In the genomic region with DNA sequence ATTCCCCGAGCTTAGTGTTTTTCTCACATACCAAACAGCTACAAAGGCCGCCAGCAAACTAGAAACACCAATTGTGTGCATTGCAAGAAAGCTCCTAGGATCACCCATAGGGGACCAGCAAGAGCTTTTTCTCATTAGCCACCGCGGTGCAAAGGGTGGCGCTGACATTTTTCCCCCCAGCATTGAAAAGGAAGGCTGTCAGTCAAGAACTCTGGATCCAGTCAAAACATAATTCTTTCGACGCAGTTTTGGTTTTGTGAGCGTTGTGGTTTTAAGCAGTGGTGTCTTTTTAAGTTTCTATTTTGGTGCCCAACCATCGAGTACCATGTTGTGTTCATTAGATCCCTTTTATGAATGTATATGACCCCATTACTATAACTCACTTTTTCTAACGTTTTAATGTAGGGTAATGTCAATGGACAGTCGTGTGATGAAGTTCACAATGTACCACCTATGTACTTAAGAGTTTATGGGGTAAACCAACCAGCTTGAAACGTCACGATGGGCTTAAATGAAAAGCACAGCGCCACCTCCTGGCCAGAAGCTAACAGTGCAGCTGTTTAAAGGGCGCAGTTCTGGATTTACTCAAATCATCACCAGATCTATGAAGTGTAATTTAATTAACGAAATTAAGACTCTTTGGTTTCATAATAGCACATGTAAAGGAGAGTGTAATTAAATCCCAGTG, we compare ENCODE assay signal across 10 mouse cellular contexts. TPM values are rescaled to one million over a fixed set of nuclear protein-coding genes. Genes with fewer than 3 reads are reported as not detected.
A peak's percentile ranks its signal among the peaks of the same experiment; 100 is the strongest.
DNase-seq lines count a peak whose midpoint lies in the region; ATAC-seq and TF ChIP-seq lines count a peak whose summit lies in the region.
"Had no signal": no experiment of that assay in that cellular context is flagged by ENCODE, and none has a peak within 500 bp of the region (broad histone marks: within the 10 kb centered on the region; RNA-seq: fewer than 3 reads in every experiment).

No protein-coding gene starts in this region.

- H3K9me3 ChIP-seq in liver, postnatal 0 days (ENCODE audit: low read length): no peaks in the 10 kb centered on the region
- H3K9me3 ChIP-seq: heart, embryonic 15.5 days had no signal

- DNase-seq in kidney, adult 2 months: no peak
- DNase-seq in kidney, adult 8-10 months: no peak
- peak; percentile 81 for DNase-seq in CD4-positive helper T cell, adult 2 months (ENCODE audit: low read depth, low spot score)
- no peak for DNase-seq in Patski (ENCODE audit: low read depth, low spot score)
- no peak for DNase-seq in liver, postnatal 0 days
- no peak for DNase-seq in ovary, postnatal 36 days (ENCODE audit: low spot score)
- DNase-seq in urinary bladder, adult 18-20 months (ENCODE audit: low spot score in 2 of 2): no peak
- DNase-seq: cerebellum, postnatal 25 days had no signal

- peak; percentile 74 for TF ChIP-seq CTCF in kidney, adult 2 months (conservative IDR thresholded peaks at IDR 0.05; ENCODE audit: insufficient read depth, insufficient read length, low read depth, low read length)
- peak; percentile 92 for TF ChIP-seq CTCF in Patski (IDR thresholded peaks at IDR 0.05)
- peak; percentile 86 for TF ChIP-seq CTCF in liver, postnatal 0 days (IDR thresholded peaks at IDR 0.05; ENCODE audit: low read depth)

- H3K4me1 ChIP-seq in kidney, adult 2 months (ENCODE audit: control insufficient read depth, insufficient read depth, low read length): no peaks in the 10 kb centered on the region
- H3K4me1 ChIP-seq in liver, postnatal 0 days (ENCODE audit: insufficient read depth): peaks cover 2% of the 10 kb centered on the region; the same call in 1 of the 2 replicates
- H3K4me1 ChIP-seq: heart, embryonic 15.5 days had no signal

- POLR2A ChIA-PET in Patski (lab: Charles Lee): interaction anchor here (0.7 kb wide), 1 partner anchor 320 kb away, joined by 3 read pairs; no protein-coding TSS in a partner anchor

- no peak overlapping the region for H3K4me2 ChIP-seq in liver, postnatal 0 days (ENCODE audit: low read depth, low read length)

- no peak overlapping the region for H3K27ac ChIP-seq in kidney, adult 2 months (ENCODE audit: insufficient read depth, low read depth, low read length)
- no peak overlapping the region for H3K27ac ChIP-seq in liver, postnatal 0 days (ENCODE audit: low read depth)
- H3K27ac ChIP-seq: heart, embryonic 15.5 days had no signal

- no peaks in the 10 kb centered on the region for H3K27me3 ChIP-seq in kidney, adult 2 months (replicated peaks; ENCODE audit: control insufficient read depth, insufficient read depth, low read length)
- H3K27me3 ChIP-seq in Patski: no peaks in the 10 kb centered on the region
- no peaks in the 10 kb centered on the region for H3K27me3 ChIP-seq in liver, postnatal 0 days (ENCODE audit: insufficient read depth, low read length)
- H3K27me3 ChIP-seq: heart, embryonic 15.5 days had no signal

- WGBS in kidney, adult 2 months: 59% methylated on average over 16 of the region's 16 CpGs
- 52% methylated on average over 16 of the region's 16 CpGs for WGBS in liver, postnatal 0 days (ENCODE audit: insufficient replicate concordance)

- no peaks in the 10 kb centered on the region for H3K36me3 ChIP-seq in kidney, adult 2 months (ENCODE audit: control insufficient read depth, insufficient read depth, low read length)
- H3K36me3 ChIP-seq in liver, postnatal 0 days (replicated peaks; ENCODE audit: insufficient read depth, low read length): no peaks in the 10 kb centered on the region
- H3K36me3 ChIP-seq: heart, embryonic 15.5 days had no signal

- CTCF ChIA-PET in Patski (lab: Charles Lee): interaction anchor here (0.6 to 3.8 kb wide), 13 partner anchors 8 to 1139 kb away, joined by 3 to 25 read pairs (median 7); a partner anchor contains a TSS

- TF ChIP-seq EP300 in liver, postnatal 0 days (IDR thresholded peaks at IDR 0.05; ENCODE audit: low read depth): no peak

- H3K4me3 ChIP-seq in kidney, adult 2 months (ENCODE audit: insufficient read depth, low read depth, low read length): no peak overlapping the region
- H3K4me3 ChIP-seq in liver, postnatal 0 days (ENCODE audit: low read depth, low read length): no peak overlapping the region
- H3K4me3 ChIP-seq: heart, embryonic 15.5 days had no signal

- H3K9ac ChIP-seq in liver, postnatal 0 days (replicated peaks): no peak overlapping the region
- H3K9ac ChIP-seq: heart, embryonic 15.5 days had no signal

- no peak for TF ChIP-seq POLR2A in kidney, adult 2 months (IDR thresholded peaks at IDR 0.05; ENCODE audit: low read depth, low read length)

- ATAC-seq in Patski: no peak
- no peak for ATAC-seq in liver, postnatal 0 days
- no peak for ATAC-seq in cerebellum, adult (ENCODE audit: insufficient number of reproducible peaks, low FRiP score, low TSS enrichment)

- in situ Hi-C loops in Patski (cut with MboI; ENCODE audit: low pct_unique_long_range_greater_than_20kb): loop anchor here (5.0 to 25.0 kb wide), 3 partner anchors 428 to 703 kb away; no protein-coding TSS in a partner anchor

RNA-seq across cellular contexts. Expression of a gene that starts 40.5 kb away (rescaled TPM):
- polyA plus RNA-seq in kidney, adult 2 months (2012; rRNA removed): 4.9 and 6.9 TPM in 2 replicates
- polyA plus RNA-seq in Patski (2021): 32.9 TPM
- polyA plus RNA-seq in liver, postnatal 0 days (2015; fragmentation: Nextera tagmentation; extraction: Ambion mirVana): 6.7 and 7.8 TPM in 2 replicates
